ENCODE assay signal across 10 mouse cellular contexts in genomic region chr9:92174176-92175075, GRCm38 (mm10). TPM values are rescaled to one million over a fixed set of nuclear protein-coding genes. Genes with fewer than 3 reads are reported as not detected.
DNase-seq lines count a peak whose midpoint lies in the region; ATAC-seq lines count a peak whose summit lies in the region.
"Had no signal": no experiment of that assay in that cellular context is flagged by ENCODE, and none has a peak within 500 bp of the region (broad histone marks: within the 10 kb centered on the region; RNA-seq: fewer than 3 reads in every experiment).

No protein-coding gene starts in this region.

- peak; percentile 89 for ATAC-seq in neural tube, embryonic 11.5 days (ENCODE audit: insufficient read depth, low FRiP score, low TSS enrichment)
- ATAC-seq in liver, embryonic 11.5 days (replicated peaks; ENCODE audit: low FRiP score), result no peak

- H3K4me2 ChIP-seq in neural tube, embryonic 11.5 days (ENCODE audit: low read depth), result no peak overlapping the region
- H3K4me2 ChIP-seq in liver, embryonic 11.5 days, result no peak overlapping the region
- H3K4me2 ChIP-seq: heart, embryonic 13.5 days had no signal

- H3K4me1 ChIP-seq in neural tube, embryonic 11.5 days (ENCODE audit: control insufficient read depth, insufficient read depth, low read length), result no peaks in the 10 kb centered on the region; the same call in 1 of the 2 replicates
- H3K4me1 ChIP-seq in liver, embryonic 11.5 days (replicated peaks; ENCODE audit: control insufficient read depth, insufficient read depth, low read length), result no peaks in the 10 kb centered on the region
- no peaks in the 10 kb centered on the region for H3K4me1 ChIP-seq in heart, embryonic 10.5 days
- H3K4me1 ChIP-seq: heart, embryonic 13.5 days had no signal

- WGBS in neural tube, embryonic 11.5 days, result 40% methylated on average over 15 of the region's 15 CpGs
- 64% methylated on average over 15 of the region's 15 CpGs for WGBS in liver, embryonic 11.5 days
- 64% methylated on average over 15 of the region's 15 CpGs for WGBS in heart, embryonic 10.5 days

- no peaks in the 10 kb centered on the region for H3K9me3 ChIP-seq in neural tube, embryonic 11.5 days (ENCODE audit: control insufficient read depth, low read length)
- no peaks in the 10 kb centered on the region for H3K9me3 ChIP-seq in liver, embryonic 11.5 days (ENCODE audit: control insufficient read depth, low read length)
- H3K9me3 ChIP-seq in heart, embryonic 10.5 days, result no peaks in the 10 kb centered on the region
- H3K9me3 ChIP-seq: heart, embryonic 13.5 days had no signal

- no peak overlapping the region for H3K4me3 ChIP-seq in neural tube, embryonic 11.5 days (ENCODE audit: low read depth, low read length)
- H3K4me3 ChIP-seq in liver, embryonic 11.5 days (ENCODE audit: low read depth, low read length), result no peak overlapping the region
- H3K4me3 ChIP-seq in heart, embryonic 10.5 days, result no peak overlapping the region
- H3K4me3 ChIP-seq: heart, embryonic 13.5 days had no signal

- no peaks in the 10 kb centered on the region for H3K36me3 ChIP-seq in neural tube, embryonic 11.5 days (ENCODE audit: control insufficient read depth, insufficient read depth, low read length)
- no peaks in the 10 kb centered on the region for H3K36me3 ChIP-seq in liver, embryonic 11.5 days (ENCODE audit: control insufficient read depth, insufficient read depth, low read length)
- no peaks in the 10 kb centered on the region for H3K36me3 ChIP-seq in heart, embryonic 10.5 days
- H3K36me3 ChIP-seq: heart, embryonic 13.5 days had no signal

- H3K27ac ChIP-seq in neural tube, embryonic 11.5 days (ENCODE audit: low read depth, low read length), result no peak overlapping the region
- no peak overlapping the region for H3K27ac ChIP-seq in liver, embryonic 11.5 days (ENCODE audit: low read depth, low read length)
- no peak overlapping the region for H3K27ac ChIP-seq in heart, embryonic 10.5 days
- H3K27ac ChIP-seq: heart, embryonic 13.5 days; macrophage had no signal

- peak; percentile 2 for DNase-seq in ovary, adult 18-20 months (ENCODE audit: low spot score)
- no peak for DNase-seq in ovary, postnatal 14 days (ENCODE audit: low spot score)
- DNase-seq in fibroblast of lung, adult 2 months (ENCODE audit: low read depth), result peak; percentile 30
- DNase-seq in layer of hippocampus, adult 18-20 months (ENCODE audit: low spot score in 2 of 2), result peak; percentile 24 to 72
- peak; percentile 61 for DNase-seq in neural tube, embryonic 11.5 days (ENCODE audit: low spot score)
- no peak for DNase-seq in spleen, postnatal 14 days (ENCODE audit: low spot score in 2 of 2)
- DNase-seq in liver, embryonic 11.5 days (ENCODE audit: low spot score), result no peak
- no peak for DNase-seq in heart, embryonic 10.5 days (ENCODE audit: low spot score)

- H3K27me3 ChIP-seq in neural tube, embryonic 11.5 days (ENCODE audit: control insufficient read depth, insufficient read depth, low read length), result no peaks in the 10 kb centered on the region
- no peaks in the 10 kb centered on the region for H3K27me3 ChIP-seq in liver, embryonic 11.5 days (replicated peaks; ENCODE audit: control insufficient read depth, insufficient read depth, low read length)
- H3K27me3 ChIP-seq in heart, embryonic 10.5 days (ENCODE audit: insufficient read depth, poor library complexity, severe bottlenecking), result no peaks in the 10 kb centered on the region
- H3K27me3 ChIP-seq: heart, embryonic 13.5 days had no signal

- H3K9ac ChIP-seq in neural tube, embryonic 11.5 days (ENCODE audit: low read length), result no peak overlapping the region
- H3K9ac ChIP-seq in liver, embryonic 11.5 days (ENCODE audit: low read depth, low read length), result no peak overlapping the region
- H3K9ac ChIP-seq: heart, embryonic 13.5 days had no signal

RNA-seq across cellular contexts. Expression of gene Plscr5, which starts 18.3 kb away (rescaled TPM):
- total RNA-seq in layer of hippocampus, adult 18-20 months (2021), result not detected
- not detected in 2 replicates for polyA plus RNA-seq in neural tube, embryonic 11.5 days (2014; fragmentation: Nextera tagmentation; extraction: Ambion mirVana)
- not detected in 2 replicates for polyA plus RNA-seq in liver, embryonic 11.5 days (2014; fragmentation: Nextera tagmentation; extraction: Ambion mirVana)
- not detected in 2 replicates for polyA plus RNA-seq in heart, embryonic 10.5 days (2016; fragmentation: Nextera tagmentation; extraction: Ambion mirVana)
- polyA plus RNA-seq: heart, embryonic 13.5 days; macrophage had no signal

Comparison
In these comparisons a context has a peak if more than half of its experiments do, and no peak if none do; other contexts are left out.
1. DNase-seq: peak in ovary, adult 18-20 months (single experiment), fibroblast of lung, adult 2 months (single experiment), layer of hippocampus, adult 18-20 months (2 of 2) and neural tube, embryonic 11.5 days (single experiment); none in ovary, postnatal 14 days (single experiment), spleen, postnatal 14 days (0 of 2), liver, embryonic 11.5 days (single experiment) and heart, embryonic 10.5 days (single experiment).